Comparison of ENCODE assay signal across 8 mouse cellular contexts in genomic region chr1:105354901-105355891, GRCm38 (mm10). TPM values are rescaled to one million over a fixed set of nuclear protein-coding genes. Genes with fewer than 3 reads are reported as not detected.
A peak's percentile ranks its signal among the peaks of the same experiment; 100 is the strongest.
DNase-seq lines count a peak whose midpoint lies in the region; ATAC-seq and TF ChIP-seq lines count a peak whose summit lies in the region.

No protein-coding gene starts in this region.

- H3K9me3 ChIP-seq in intestine, embryonic 15.5 days, result no peaks in the 10 kb centered on the region
- no peaks in the 10 kb centered on the region for H3K9me3 ChIP-seq in limb, embryonic 13.5 days
- no peaks in the 10 kb centered on the region for H3K9me3 ChIP-seq in midbrain, postnatal 0 days (ENCODE audit: low read length)

- peak overlapping the region; percentile 71 for H3K9ac ChIP-seq in intestine, embryonic 15.5 days
- H3K9ac ChIP-seq in limb, embryonic 13.5 days, result peak overlapping the region; percentile 73
- H3K9ac ChIP-seq in midbrain, postnatal 0 days (replicated peaks; ENCODE audit: low read length, poor library complexity, severe bottlenecking), result peak overlapping the region; percentile 81

- H3K27ac ChIP-seq in intestine, embryonic 15.5 days, result no peak overlapping the region
- H3K27ac ChIP-seq in limb, embryonic 13.5 days, result no peak overlapping the region
- H3K27ac ChIP-seq in midbrain, postnatal 0 days (ENCODE audit: low read depth, low read length), result peak overlapping the region; percentile 82

- TF ChIP-seq CTCF in midbrain, postnatal 0 days (IDR thresholded peaks at IDR 0.05), result no peak

- no peaks in the 10 kb centered on the region for H3K4me1 ChIP-seq in intestine, embryonic 15.5 days (replicated peaks)
- peaks cover 18% of the 10 kb centered on the region for H3K4me1 ChIP-seq in limb, embryonic 13.5 days
- H3K4me1 ChIP-seq in midbrain, postnatal 0 days (ENCODE audit: insufficient read depth, low read length), result peaks cover 4% of the 10 kb centered on the region; the same call in 1 of the 2 replicates

- no peak for ATAC-seq in CD4-positive, CD25-positive, alpha-beta regulatory T cell, adult 4 months
- peak; percentile 25 for ATAC-seq in intestine, embryonic 15.5 days
- peak; percentile 34 for ATAC-seq in limb, embryonic 13.5 days (ENCODE audit: low FRiP score, low read depth)
- peak; percentile 67 for ATAC-seq in midbrain, postnatal 0 days (ENCODE audit: low FRiP score)

- peak overlapping the region; percentile 89 for H3K4me2 ChIP-seq in intestine, embryonic 15.5 days (replicated peaks)
- H3K4me2 ChIP-seq in limb, embryonic 13.5 days (replicated peaks), result peak overlapping the region; percentile 92
- peak overlapping the region; percentile 84 for H3K4me2 ChIP-seq in midbrain, postnatal 0 days (ENCODE audit: low read depth, low read length, poor library complexity, severe bottlenecking)

- no peaks in the 10 kb centered on the region for H3K27me3 ChIP-seq in intestine, embryonic 15.5 days (replicated peaks)
- peaks cover 18% of the 10 kb centered on the region; the same call in 1 of the 2 replicates for H3K27me3 ChIP-seq in limb, embryonic 13.5 days
- H3K27me3 ChIP-seq in midbrain, postnatal 0 days (ENCODE audit: insufficient read depth, low read length), result no peaks in the 10 kb centered on the region

- no peaks in the 10 kb centered on the region for H3K36me3 ChIP-seq in intestine, embryonic 15.5 days
- H3K36me3 ChIP-seq in limb, embryonic 13.5 days, result no peaks in the 10 kb centered on the region
- no peaks in the 10 kb centered on the region for H3K36me3 ChIP-seq in midbrain, postnatal 0 days (ENCODE audit: insufficient read depth, low read length)

- WGBS in intestine, embryonic 15.5 days, result 7% methylated on average over 30 of the region's 30 CpGs
- 7% methylated on average over 30 of the region's 30 CpGs for WGBS in limb, embryonic 13.5 days
- WGBS in midbrain, postnatal 0 days, result 3% methylated on average over 30 of the region's 30 CpGs

- H3K4me3 ChIP-seq in intestine, embryonic 15.5 days (replicated peaks), result peak overlapping the region; percentile 79
- peak overlapping the region; percentile 72 for H3K4me3 ChIP-seq in limb, embryonic 13.5 days
- H3K4me3 ChIP-seq in midbrain, postnatal 0 days (ENCODE audit: low read depth, low read length), result peak overlapping the region; percentile 87

- DNase-seq in CD4-positive, CD25-positive, alpha-beta regulatory T cell, adult 2 months (ENCODE audit: low read depth, low spot score), result peak; percentile 6
- peak; percentile 45 for DNase-seq in embryo, embryonic 11 days
- peak; percentile 26 to 58 for DNase-seq in gastrocnemius, postnatal 4 days (ENCODE audit: low spot score in 2 of 2)
- DNase-seq in midbrain, postnatal 0 days (ENCODE audit: low spot score), result peak; percentile 35
- peak; percentile 57 for DNase-seq in testis, postnatal 14 days (ENCODE audit: low spot score)

RNA-seq across cellular contexts. Expression of gene Rnf152, which starts 1.3 kb away (rescaled TPM):
- under 1 TPM; 0.09 to 0.35 TPM for polyA plus RNA-seq in CD4-positive, CD25-positive, alpha-beta regulatory T cell, adult 4 months (2017; shearing (Covaris generic))
- total RNA-seq in gastrocnemius, postnatal 4 days (2021), result 1 to 10 TPM; 2.6 TPM
- polyA plus RNA-seq in intestine, embryonic 15.5 days (2015; fragmentation: Nextera tagmentation; extraction: Ambion mirVana), result 1.8 TPM in 2 replicates
- 1.5 and 1.6 TPM in 2 replicates for polyA plus RNA-seq in limb, embryonic 13.5 days (2015; fragmentation: Nextera tagmentation; extraction: Ambion mirVana)
- 35.5 and 50.8 TPM in 2 replicates for total RNA-seq in midbrain, postnatal 0 days (2014; rRNA removed)
- polyA plus RNA-seq in midbrain, postnatal 0 days (2015; fragmentation: Nextera tagmentation; extraction: Ambion mirVana), result 19.2 and 21.0 TPM in 2 replicates

Comparison
In these comparisons a context has a peak if more than half of its experiments do, and no peak if none do; other contexts are left out.
1. DNase-seq: peak in every context shown above with its lines; median percentile 57 in testis, postnatal 14 days; 45 in embryo, embryonic 11 days; 42 in gastrocnemius, postnatal 4 days; 35 in midbrain, postnatal 0 days; 6 in CD4-positive, CD25-positive, alpha-beta regulatory T cell, adult 2 months.